Mouse (Mus musculus) E14TG2a.4 (cell line): Measurements from ENCODE around the gene Alkbh7.

Source experiments
- CTCF ChIP-seq: conservative IDR thresholded peaks from 2 replicates; pipeline ENCODE4 v1.5.1; 2014; ENCODE audit warnings: low read length
- POU5F1 ChIP-seq: IDR thresholded peaks from 2 replicates; pipeline ENCODE4 v1.6.1; 2014; ENCODE audit warnings: low read length, borderline replicate concordance

- TF ChIP-seq CTCF, result no peak
- no peak for TF ChIP-seq POU5F1
Measured at GRCm38 (mm10) chr17:56999968-57000609, 3.0 kb downstream of the Alkbh7 start, which contains the start of gene Pspn.
